Mouse (Mus musculus): ENCODE data around the gene Cbfa2t3. TPM values are rescaled to one million over a fixed set of nuclear protein-coding genes. Genes with fewer than 3 reads are reported as not detected.
A peak's percentile ranks its signal among the peaks of the same experiment; 100 is the strongest.

The Cbfa2t3 gene
- total RNA-seq, 2 experiments from 2014 or later: 18.9 TPM

GRCm38 (mm10) chr8:122718711-122719499, 20.0 kb upstream of the Cbfa2t3 start:
- DNase-seq (ENCODE audit: low spot score in 2 of 2): no peak

GRCm38 (mm10) chr8:122717869-122718509, 19.1 kb upstream of the Cbfa2t3 start:
- DNase-seq (ENCODE audit: low spot score in 2 of 2): no peak

- DNase-seq (ENCODE audit: low spot score in 2 of 2): peak in 1 of 2 experiments; percentile 51
These were observed 17.7 kb upstream of the Cbfa2t3 start for GRCm38 (mm10) chr8:122716566-122716965.

GRCm38 (mm10) chr8:122713157-122713518, 14.2 kb upstream of the Cbfa2t3 start:
- no peak for DNase-seq (ENCODE audit: low spot score in 2 of 2)

GRCm38 (mm10) chr8:122712411-122713156, 13.7 kb upstream of the Cbfa2t3 start:
- no peak for DNase-seq (ENCODE audit: low spot score in 2 of 2)

GRCm38 (mm10) chr8:122711891-122712365, 13.0 kb upstream of the Cbfa2t3 start:
- no peak for DNase-seq (ENCODE audit: low spot score in 2 of 2)

- no peak for DNase-seq (ENCODE audit: low spot score in 2 of 2)
These were observed 12.6 kb upstream of the Cbfa2t3 start for GRCm38 (mm10) chr8:122711480-122711879.

GRCm38 (mm10) chr8:122709340-122710111, 10.6 kb upstream of the Cbfa2t3 start:
- no peak for DNase-seq (ENCODE audit: low spot score in 2 of 2)

- DNase-seq (ENCODE audit: low spot score in 2 of 2): no peak
These were observed 8.3 kb upstream of the Cbfa2t3 start for GRCm38 (mm10) chr8:122707184-122707583.

- DNase-seq (ENCODE audit: low spot score in 2 of 2): no peak
These were observed 7.1 kb upstream of the Cbfa2t3 start for GRCm38 (mm10) chr8:122705901-122706561.

- DNase-seq (ENCODE audit: low spot score in 2 of 2): no peak
These were observed 5.7 kb upstream of the Cbfa2t3 start for GRCm38 (mm10) chr8:122704612-122705011.

GRCm38 (mm10) chr8:122702957-122703356, 4.0 kb upstream of the Cbfa2t3 start:
- DNase-seq (ENCODE audit: low spot score in 2 of 2): no peak

GRCm38 (mm10) chr8:122702301-122702941, 3.5 kb upstream of the Cbfa2t3 start:
- no peak for DNase-seq (ENCODE audit: low spot score in 2 of 2)

- DNase-seq (ENCODE audit: low spot score in 2 of 2): no peak
These were observed 2.7 kb upstream of the Cbfa2t3 start for GRCm38 (mm10) chr8:122701441-122702185.

GRCm38 (mm10) chr8:122700628-122701027, 1.7 kb upstream of the Cbfa2t3 start:
- DNase-seq (ENCODE audit: low spot score in 2 of 2): no peak

- DNase-seq (ENCODE audit: low spot score in 2 of 2): no peak
These were observed 598 bp downstream of the Cbfa2t3 start for GRCm38 (mm10) chr8:122698254-122698768.

GRCm38 (mm10) chr8:122697586-122697985, 1.3 kb downstream of the Cbfa2t3 start:
- no peak for DNase-seq (ENCODE audit: low spot score in 2 of 2)

GRCm38 (mm10) chr8:122697181-122697581, 1.7 kb downstream of the Cbfa2t3 start:
- no peak for DNase-seq (ENCODE audit: low spot score in 2 of 2)

GRCm38 (mm10) chr8:122695438-122696042, 3.4 kb downstream of the Cbfa2t3 start:
- DNase-seq (ENCODE audit: low spot score in 2 of 2): no peak

Data from gastrocnemius, postnatal 4 days (tissue).